Mouse (Mus musculus): ENCODE data around the gene Smcp. TPM values are rescaled to one million over a fixed set of nuclear protein-coding genes. Genes with fewer than 3 reads are reported as not detected.

Smcp gene
- polyA plus RNA-seq, 1 experiment from 2014 or later: not detected

GRCm38 (mm10) chr3:92599973-92600372, 11.2 kb upstream of the Smcp start:
- no peaks in the 10 kb centered on the region for H3K27me3 ChIP-seq (ENCODE audit: control insufficient read depth, insufficient read depth, low read length)
- ATAC-seq (ENCODE audit: insufficient number of reproducible peaks, insufficient read depth, low FRiP score, low read depth): no peak
- no peak overlapping the region for H3K9ac ChIP-seq (ENCODE audit: low read length)
- H3K4me3 ChIP-seq (ENCODE audit: control insufficient read depth in 1 of 2, insufficient read depth in 1 of 2, low read depth in 1 of 2, low read length in 2 of 2): no peak overlapping the region
- no peak overlapping the region for H3K27ac ChIP-seq (replicated peaks in 1 of 2; ENCODE audit: control insufficient read depth in 1 of 2, insufficient read depth in 1 of 2, low read depth in 2 of 2, low read length in 2 of 2)
- H3K9me3 ChIP-seq (ENCODE audit: control insufficient read depth, low read length): no peaks in the 10 kb centered on the region
- no peaks in the 10 kb centered on the region for H3K4me1 ChIP-seq (ENCODE audit: control insufficient read depth in 2 of 2, insufficient read depth in 2 of 2, low read length in 2 of 2)
- H3K4me2 ChIP-seq (ENCODE audit: low read length): no peak overlapping the region
- no peaks in the 10 kb centered on the region for H3K36me3 ChIP-seq (ENCODE audit: control insufficient read depth, insufficient read depth, low read length)

GRCm38 (mm10) chr3:92598429-92598828, 9.6 kb upstream of the Smcp start:
- ATAC-seq (ENCODE audit: insufficient number of reproducible peaks, insufficient read depth, low FRiP score, low read depth): no peak
- Histone ChIP-seq H3K4me3 (ENCODE audit: control insufficient read depth in 1 of 2, insufficient read depth in 1 of 2, low read depth in 1 of 2, low read length in 2 of 2) (no peak overlapping the region), H3K9ac (ENCODE audit: low read length) (no peak overlapping the region), H3K4me1 (ENCODE audit: control insufficient read depth in 2 of 2, insufficient read depth in 2 of 2, low read length in 2 of 2) (no peaks in the 10 kb centered on the region), H3K4me2 (ENCODE audit: low read length) (no peak overlapping the region), H3K27ac (replicated peaks in 1 of 2; ENCODE audit: control insufficient read depth in 1 of 2, insufficient read depth in 1 of 2, low read depth in 2 of 2, low read length in 2 of 2) (no peak overlapping the region), H3K36me3 (ENCODE audit: control insufficient read depth, insufficient read depth, low read length) (no peaks in the 10 kb centered on the region), H3K9me3 (ENCODE audit: control insufficient read depth, low read length) (no peaks in the 10 kb centered on the region), H3K27me3 (ENCODE audit: control insufficient read depth, insufficient read depth, low read length) (no peaks in the 10 kb centered on the region)
- 78% methylated on average over 2 of the region's 2 CpGs for WGBS

GRCm38 (mm10) chr3:92587190-92587589, 1.6 kb downstream of the Smcp start:
- ATAC-seq (ENCODE audit: insufficient number of reproducible peaks, insufficient read depth, low FRiP score, low read depth): no peak
- Histone ChIP-seq H3K4me1 (ENCODE audit: control insufficient read depth in 2 of 2, insufficient read depth in 2 of 2, low read length in 2 of 2) (no peaks in the 10 kb centered on the region), H3K9me3 (ENCODE audit: control insufficient read depth, low read length) (no peaks in the 10 kb centered on the region), H3K27me3 (ENCODE audit: control insufficient read depth, insufficient read depth, low read length) (no peaks in the 10 kb centered on the region), H3K36me3 (ENCODE audit: control insufficient read depth, insufficient read depth, low read length) (no peaks in the 10 kb centered on the region), H3K4me2 (ENCODE audit: low read length) (no peak overlapping the region), H3K27ac (replicated peaks in 1 of 2; ENCODE audit: control insufficient read depth in 1 of 2, insufficient read depth in 1 of 2, low read depth in 2 of 2, low read length in 2 of 2) (no peak overlapping the region), H3K9ac (ENCODE audit: low read length) (no peak overlapping the region), H3K4me3 (ENCODE audit: control insufficient read depth in 1 of 2, insufficient read depth in 1 of 2, low read depth in 1 of 2, low read length in 2 of 2) (no peak overlapping the region)
- 73% methylated on average over 3 of the region's 3 CpGs for WGBS

GRCm38 (mm10) chr3:92585055-92585454, 3.7 kb downstream of the Smcp start:
- no peaks in the 10 kb centered on the region for H3K4me1 ChIP-seq (ENCODE audit: control insufficient read depth in 2 of 2, insufficient read depth in 2 of 2, low read length in 2 of 2)
- H3K27ac ChIP-seq (replicated peaks in 1 of 2; ENCODE audit: control insufficient read depth in 1 of 2, insufficient read depth in 1 of 2, low read depth in 2 of 2, low read length in 2 of 2): no peak overlapping the region
- no peaks in the 10 kb centered on the region for H3K36me3 ChIP-seq (ENCODE audit: control insufficient read depth, insufficient read depth, low read length)
- ATAC-seq (ENCODE audit: insufficient number of reproducible peaks, insufficient read depth, low FRiP score, low read depth): no peak
- WGBS: 63% methylated on average over 1 of the region's 1 CpGs
- H3K9ac ChIP-seq (ENCODE audit: low read length): no peak overlapping the region
- H3K9me3 ChIP-seq (ENCODE audit: control insufficient read depth, low read length): no peaks in the 10 kb centered on the region
- H3K4me2 ChIP-seq (ENCODE audit: low read length): no peak overlapping the region
- no peaks in the 10 kb centered on the region for H3K27me3 ChIP-seq (ENCODE audit: control insufficient read depth, insufficient read depth, low read length)
- no peak overlapping the region for H3K4me3 ChIP-seq (ENCODE audit: control insufficient read depth in 1 of 2, insufficient read depth in 1 of 2, low read depth in 1 of 2, low read length in 2 of 2)

- no peak overlapping the region for H3K4me2 ChIP-seq (ENCODE audit: low read length)
- H3K36me3 ChIP-seq (ENCODE audit: control insufficient read depth, insufficient read depth, low read length): no peaks in the 10 kb centered on the region
- no peak for ATAC-seq (ENCODE audit: insufficient number of reproducible peaks, insufficient read depth, low FRiP score, low read depth)
- no peak overlapping the region for H3K9ac ChIP-seq (ENCODE audit: low read length)
- no peaks in the 10 kb centered on the region for H3K4me1 ChIP-seq (ENCODE audit: control insufficient read depth in 2 of 2, insufficient read depth in 2 of 2, low read length in 2 of 2)
- no peaks in the 10 kb centered on the region for H3K27me3 ChIP-seq (ENCODE audit: control insufficient read depth, insufficient read depth, low read length)
- whole genome bisulfite sequencing: 77% methylated on average over 3 of the region's 3 CpGs
- H3K9me3 ChIP-seq (ENCODE audit: control insufficient read depth, low read length): no peaks in the 10 kb centered on the region
- H3K27ac ChIP-seq (replicated peaks in 1 of 2; ENCODE audit: control insufficient read depth in 1 of 2, insufficient read depth in 1 of 2, low read depth in 2 of 2, low read length in 2 of 2): no peak overlapping the region
- H3K4me3 ChIP-seq (ENCODE audit: control insufficient read depth in 1 of 2, insufficient read depth in 1 of 2, low read depth in 1 of 2, low read length in 2 of 2): no peak overlapping the region
These were observed 5.5 kb downstream of the Smcp start for GRCm38 (mm10) chr3:92583164-92583826.

GRCm38 (mm10) chr3:92579508-92579907, 9.3 kb downstream of the Smcp start:
- no peak for ATAC-seq (ENCODE audit: insufficient number of reproducible peaks, insufficient read depth, low FRiP score, low read depth)
- no peak overlapping the region for H3K27ac ChIP-seq (replicated peaks in 1 of 2; ENCODE audit: control insufficient read depth in 1 of 2, insufficient read depth in 1 of 2, low read depth in 2 of 2, low read length in 2 of 2)
- H3K9me3 ChIP-seq (ENCODE audit: control insufficient read depth, low read length): no peaks in the 10 kb centered on the region
- no peak overlapping the region for H3K9ac ChIP-seq (ENCODE audit: low read length)
- no peak overlapping the region for H3K4me3 ChIP-seq (ENCODE audit: control insufficient read depth in 1 of 2, insufficient read depth in 1 of 2, low read depth in 1 of 2, low read length in 2 of 2)
- no peaks in the 10 kb centered on the region for H3K36me3 ChIP-seq (ENCODE audit: control insufficient read depth, insufficient read depth, low read length)
- H3K27me3 ChIP-seq (ENCODE audit: control insufficient read depth, insufficient read depth, low read length): no peaks in the 10 kb centered on the region
- H3K4me2 ChIP-seq (ENCODE audit: low read length): no peak overlapping the region
- WGBS: 71% methylated on average over 1 of the region's 1 CpGs
- H3K4me1 ChIP-seq (ENCODE audit: control insufficient read depth in 2 of 2, insufficient read depth in 2 of 2, low read length in 2 of 2): no peaks in the 10 kb centered on the region

- H3K27ac ChIP-seq (replicated peaks in 1 of 2; ENCODE audit: control insufficient read depth in 1 of 2, insufficient read depth in 1 of 2, low read depth in 2 of 2, low read length in 2 of 2): no peak overlapping the region
- no peaks in the 10 kb centered on the region for H3K27me3 ChIP-seq (ENCODE audit: control insufficient read depth, insufficient read depth, low read length)
- no peak for ATAC-seq (ENCODE audit: insufficient number of reproducible peaks, insufficient read depth, low FRiP score, low read depth)
- H3K36me3 ChIP-seq (ENCODE audit: control insufficient read depth, insufficient read depth, low read length): no peaks in the 10 kb centered on the region
- no peaks in the 10 kb centered on the region for H3K4me1 ChIP-seq (ENCODE audit: control insufficient read depth in 2 of 2, insufficient read depth in 2 of 2, low read length in 2 of 2)
- no peak overlapping the region for H3K9ac ChIP-seq (ENCODE audit: low read length)
- H3K4me3 ChIP-seq (ENCODE audit: control insufficient read depth in 1 of 2, insufficient read depth in 1 of 2, low read depth in 1 of 2, low read length in 2 of 2): no peak overlapping the region
- 52% methylated on average over 4 of the region's 4 CpGs for WGBS
- no peak overlapping the region for H3K4me2 ChIP-seq (ENCODE audit: low read length)
- no peaks in the 10 kb centered on the region for H3K9me3 ChIP-seq (ENCODE audit: control insufficient read depth, low read length)
These were observed 10.0 kb downstream of the Smcp start for GRCm38 (mm10) chr3:92578652-92579413.

Data from heart, embryonic 14.5 days (tissue).